Mouse (Mus musculus): ENCODE measurements around the gene Gm36210. TPM values are rescaled to one million over a fixed set of nuclear protein-coding genes. Genes with fewer than 3 reads are reported as not detected.

Gm36210 gene
- polyA plus RNA-seq (2012; rRNA removed; ENCODE audit: low replicate concordance), result not detected in 2 replicates

GRCm38 (mm10) chr7:4906466-4906950, at the start of gene Gm36210:
TSS of gene Gm36210 (minus strand) at chr7:4906516.

GRCm38 (mm10) chr7:4925441-4926381, 19.4 kb upstream of the Gm36210 start, which contains the start of gene Ssc5d:
TSS of gene Ssc5d (plus strand) at chr7:4925785.

GRCm38 (mm10) chr7:4921824-4922482, 15.6 kb upstream of the Gm36210 start, which contains the start of gene Nat14:
TSS of gene Nat14 (plus strand) at chr7:4922028.

GRCm38 (mm10) chr7:4915007-4915665, 8.8 kb upstream of the Gm36210 start, which contains the start of gene Zfp628:
TSS of gene Zfp628 (plus strand) at chr7:4915217.

GRCm38 (mm10) chr7:4876753-4877221, 29.5 kb downstream of the Gm36210 start, which contains the start of gene Isoc2a:
TSS of gene Isoc2a (plus strand) at chr7:4877153.

GRCm38 (mm10) chr7:4870133-4870532, 36.2 kb downstream of the Gm36210 start, which contains the start of gene Isoc2b:
TSS of gene Isoc2b (minus strand) at chr7:4870258.

Other genes starting within 250 kb of the Gm36210 start
- gene Ppp6r1, start 247.5 kb downstream of the Gm36210 start, polyA plus RNA-seq (2012; rRNA removed; ENCODE audit: low replicate concordance), result 104 and 147 TPM in 2 replicates
- 31.7 and 34.2 TPM in 2 replicates for gene Hspbp1, start 221.4 kb downstream of the Gm36210 start, polyA plus RNA-seq (2012; rRNA removed; ENCODE audit: low replicate concordance)
- gene Brsk1, start 215.9 kb downstream of the Gm36210 start, polyA plus RNA-seq (2012; rRNA removed; ENCODE audit: low replicate concordance), result 2.1 and 3.8 TPM in 2 replicates
- 44.7 and 105 TPM in 2 replicates for gene Tmem150b, start 181.3 kb downstream of the Gm36210 start, polyA plus RNA-seq (2012; rRNA removed; ENCODE audit: low replicate concordance)
- gene Kmt5c, start 166.4 kb downstream of the Gm36210 start, polyA plus RNA-seq (2012; rRNA removed; ENCODE audit: low replicate concordance), result 208 and 341 TPM in 2 replicates
- gene Cox6b2, start 153.4 kb downstream of the Gm36210 start, polyA plus RNA-seq (2012; rRNA removed; ENCODE audit: low replicate concordance), result 8.1 and 47.7 TPM in 2 replicates
- gene Fam71e2, start 135.2 kb downstream of the Gm36210 start, polyA plus RNA-seq (2012; rRNA removed; ENCODE audit: low replicate concordance), result not detected in 2 replicates
- 0.21 and 0.53 TPM in 2 replicates for gene Il11, start 123.7 kb downstream of the Gm36210 start, polyA plus RNA-seq (2012; rRNA removed; ENCODE audit: low replicate concordance)
- not detected in 2 replicates for gene Tmem190, start 123.6 kb downstream of the Gm36210 start, polyA plus RNA-seq (2012; rRNA removed; ENCODE audit: low replicate concordance)
- 245 and 842 TPM in 2 replicates for gene Tmem238, start 116.9 kb downstream of the Gm36210 start, polyA plus RNA-seq (2012; rRNA removed; ENCODE audit: low replicate concordance)
- gene Rpl28, start 113.6 kb downstream of the Gm36210 start, polyA plus RNA-seq (2012; rRNA removed; ENCODE audit: low replicate concordance), result 347 and 393 TPM in 2 replicates
- gene Ube2s, start 93.9 kb downstream of the Gm36210 start, polyA plus RNA-seq (2012; rRNA removed; ENCODE audit: low replicate concordance), result 184 and 256 TPM in 2 replicates
- gene Shisa7, start 61.8 kb downstream of the Gm36210 start, polyA plus RNA-seq (2012; rRNA removed; ENCODE audit: low replicate concordance), result 0.19 and 3.1 TPM in 2 replicates
- gene Isoc2b, start 36.3 kb downstream of the Gm36210 start, polyA plus RNA-seq (2012; rRNA removed; ENCODE audit: low replicate concordance), result 31.8 and 33.1 TPM in 2 replicates
- 34.1 and 38.8 TPM in 2 replicates for gene Isoc2a, start 29.4 kb downstream of the Gm36210 start, polyA plus RNA-seq (2012; rRNA removed; ENCODE audit: low replicate concordance)
- gene Zfp628, start 8.7 kb upstream of the Gm36210 start, polyA plus RNA-seq (2012; rRNA removed; ENCODE audit: low replicate concordance), result 26.2 and 34.2 TPM in 2 replicates
- gene Nat14, start 15.5 kb upstream of the Gm36210 start, polyA plus RNA-seq (2012; rRNA removed; ENCODE audit: low replicate concordance), result 8.4 and 8.7 TPM in 2 replicates
- gene Ssc5d, start 19.3 kb upstream of the Gm36210 start, polyA plus RNA-seq (2012; rRNA removed; ENCODE audit: low replicate concordance), result 2.7 and 4.6 TPM in 2 replicates
- not detected in 2 replicates for gene Sbk2, start 57.9 kb upstream of the Gm36210 start, polyA plus RNA-seq (2012; rRNA removed; ENCODE audit: low replicate concordance)
- gene Sbk3, start 64.7 kb upstream of the Gm36210 start, polyA plus RNA-seq (2012; rRNA removed; ENCODE audit: low replicate concordance), result 0.02 TPM in 1 of 2 replicates, not detected in the other
- 39.0 and 47.9 TPM in 2 replicates for gene Zfp579, start 89.6 kb upstream of the Gm36210 start, polyA plus RNA-seq (2012; rRNA removed; ENCODE audit: low replicate concordance)
- 46.4 and 57.1 TPM in 2 replicates for gene Zfp524, start 107.9 kb upstream of the Gm36210 start, polyA plus RNA-seq (2012; rRNA removed; ENCODE audit: low replicate concordance)
- gene Fiz1, start 108.2 kb upstream of the Gm36210 start, polyA plus RNA-seq (2012; rRNA removed; ENCODE audit: low replicate concordance), result 24.9 and 25.9 TPM in 2 replicates
- gene Gm44973, start 109.0 kb upstream of the Gm36210 start, polyA plus RNA-seq (2012; rRNA removed; ENCODE audit: low replicate concordance), result not detected in 2 replicates
- gene Zfp865, start 113.9 kb upstream of the Gm36210 start, polyA plus RNA-seq (2012; rRNA removed; ENCODE audit: low replicate concordance), result 29.9 and 32.6 TPM in 2 replicates
- 1.6 and 2.3 TPM in 2 replicates for gene Ccdc106, start 114.0 kb upstream of the Gm36210 start, polyA plus RNA-seq (2012; rRNA removed; ENCODE audit: low replicate concordance)
- not detected in 2 replicates for gene 4632433K11Rik, start 127.6 kb upstream of the Gm36210 start, polyA plus RNA-seq (2012; rRNA removed; ENCODE audit: low replicate concordance)
- gene Zfp784, start 131.9 kb upstream of the Gm36210 start, polyA plus RNA-seq (2012; rRNA removed; ENCODE audit: low replicate concordance), result 6.7 and 8.4 TPM in 2 replicates
- 18.1 and 22.7 TPM in 2 replicates for gene Zfp580, start 145.0 kb upstream of the Gm36210 start, polyA plus RNA-seq (2012; rRNA removed; ENCODE audit: low replicate concordance)
- 108 and 110 TPM in 2 replicates for gene U2af2, start 155.6 kb upstream of the Gm36210 start, polyA plus RNA-seq (2012; rRNA removed; ENCODE audit: low replicate concordance)
- gene Epn1, start 173.7 kb upstream of the Gm36210 start, polyA plus RNA-seq (2012; rRNA removed; ENCODE audit: low replicate concordance), result 442 and 660 TPM in 2 replicates
- not detected in 2 replicates for gene Rfpl4, start 210.4 kb upstream of the Gm36210 start, polyA plus RNA-seq (2012; rRNA removed; ENCODE audit: low replicate concordance)
- gene Rasl2-9, start 219.4 kb upstream of the Gm36210 start, polyA plus RNA-seq (2012; rRNA removed; ENCODE audit: low replicate concordance), result 0.21 and 0.47 TPM in 2 replicates
- gene Vmn1r55, start 243.2 kb upstream of the Gm36210 start, polyA plus RNA-seq (2012; rRNA removed; ENCODE audit: low replicate concordance), result not detected in 2 replicates